In the genomic region with DNA sequence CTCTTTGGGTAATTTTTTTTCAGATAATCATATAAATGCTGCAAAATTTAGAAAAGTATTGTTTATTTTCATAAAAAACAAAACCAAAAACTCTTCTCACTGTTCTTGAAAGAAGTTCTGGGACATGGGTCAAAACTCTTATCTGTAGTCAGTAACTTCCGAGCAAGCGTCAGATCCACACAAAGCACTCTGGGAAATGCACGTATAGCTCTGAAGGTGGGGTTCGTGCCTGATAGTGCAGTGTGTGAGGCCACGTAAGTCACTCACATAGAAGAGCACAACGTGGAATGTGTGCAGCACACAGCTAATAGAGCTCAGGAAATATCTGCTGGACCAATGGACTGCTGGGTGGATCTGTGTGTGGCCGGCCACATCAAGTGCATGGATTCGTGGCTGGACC, we compare ENCODE assay signal across 16 mouse cellular contexts. TPM values are rescaled to one million over a fixed set of nuclear protein-coding genes. Genes with fewer than 3 reads are reported as not detected.
DNase-seq lines count a peak whose midpoint lies in the region; ATAC-seq and TF ChIP-seq lines count a peak whose summit lies in the region.
"Had no signal": no experiment of that assay in that cellular context is flagged by ENCODE, and none has a peak within 500 bp of the region (broad histone marks: within the 10 kb centered on the region; RNA-seq: fewer than 3 reads in every experiment).

No protein-coding gene starts in this region.

- H3K27ac ChIP-seq in heart, embryonic 13.5 days (replicated peaks), result peak overlapping the region; percentile 57
- H3K27ac ChIP-seq in heart, adult 2 months, result no peak overlapping the region
- peak overlapping the region; percentile 63 for H3K27ac ChIP-seq in kidney, embryonic 15.5 days
- H3K27ac ChIP-seq in MEL (ENCODE audit: control insufficient read depth, low read depth, low read length), result no peak overlapping the region
- peak overlapping the region; percentile 60; the same call in 1 of the 2 replicates for H3K27ac ChIP-seq in embryonic facial prominence, embryonic 15.5 days (replicated peaks)
- H3K27ac ChIP-seq: hindbrain, embryonic 14.5 days; liver, embryonic 15.5 days had no signal

- H3K9me3 ChIP-seq in heart, embryonic 13.5 days, result no peaks in the 10 kb centered on the region
- H3K9me3 ChIP-seq in kidney, embryonic 15.5 days (replicated peaks), result no peaks in the 10 kb centered on the region
- no peaks in the 10 kb centered on the region for H3K9me3 ChIP-seq in MEL (replicated peaks; ENCODE audit: insufficient read depth, low read length)
- H3K9me3 ChIP-seq in embryonic facial prominence, embryonic 15.5 days (replicated peaks), result no peaks in the 10 kb centered on the region
- H3K9me3 ChIP-seq: liver, embryonic 15.5 days had no signal

- H3K9ac ChIP-seq in heart, embryonic 13.5 days, result no peak overlapping the region
- no peak overlapping the region for H3K9ac ChIP-seq in heart, adult 2 months (ENCODE audit: low read depth, low read length)
- no peak overlapping the region for H3K9ac ChIP-seq in kidney, embryonic 15.5 days
- H3K9ac ChIP-seq in MEL (ENCODE audit: control insufficient read depth, low read depth, low read length, poor library complexity, severe bottlenecking), result peak overlapping the region; percentile 65
- H3K9ac ChIP-seq in embryonic facial prominence, embryonic 15.5 days, result no peak overlapping the region
- H3K9ac ChIP-seq: hindbrain, embryonic 14.5 days; liver, embryonic 15.5 days had no signal

- no peak for TF ChIP-seq EP300 in heart, adult 2 months (IDR thresholded peaks at IDR 0.05; ENCODE audit: insufficient read depth, low read depth, low read length)
- no peak for TF ChIP-seq EP300 in MEL (IDR thresholded peaks at IDR 0.05; ENCODE audit: low read depth in 1 of 2, low read length in 2 of 2)

- H3K27me3 ChIP-seq in heart, embryonic 13.5 days (replicated peaks), result no peaks in the 10 kb centered on the region
- no peaks in the 10 kb centered on the region for H3K27me3 ChIP-seq in heart, adult 2 months (ENCODE audit: control insufficient read depth, insufficient read depth, low read length)
- no peaks in the 10 kb centered on the region for H3K27me3 ChIP-seq in kidney, embryonic 15.5 days
- H3K27me3 ChIP-seq in MEL (ENCODE audit: control insufficient read depth in 1 of 2, insufficient read depth in 2 of 2, low read length in 2 of 2), result no peaks in the 10 kb centered on the region
- H3K27me3 ChIP-seq in embryonic facial prominence, embryonic 15.5 days, result no peaks in the 10 kb centered on the region
- H3K27me3 ChIP-seq: CH12.LX had no signal

- intact Hi-C loops in heart, adult 2 months (cut with DNase I), result loop anchor here (10.0 kb wide), 1 partner anchor 665 kb away; a partner anchor contains a TSS

- peaks cover 68% of the 10 kb centered on the region for H3K4me1 ChIP-seq in heart, embryonic 13.5 days
- H3K4me1 ChIP-seq in heart, adult 2 months (ENCODE audit: control insufficient read depth, insufficient read depth, low read length), result peaks cover 5% of the 10 kb centered on the region
- H3K4me1 ChIP-seq in kidney, embryonic 15.5 days, result peaks cover 47% of the 10 kb centered on the region
- H3K4me1 ChIP-seq in MEL (ENCODE audit: control insufficient read depth in 1 of 2, insufficient read depth in 2 of 2, low read length in 2 of 2), result peaks cover 0 to 2% of the 10 kb centered on the region in 2 experiments; a peak in 2 of 4 replicates
- H3K4me1 ChIP-seq in embryonic facial prominence, embryonic 15.5 days, result peaks cover 61% of the 10 kb centered on the region
- H3K4me1 ChIP-seq: liver, embryonic 15.5 days had no signal

- no peak for DNase-seq in heart, adult 2 months
- DNase-seq in kidney, postnatal 14 days, result no peak
- peak; percentile 65 for DNase-seq in MEL (ENCODE audit: low read depth, low spot score)
- no peak for DNase-seq in layer of hippocampus, adult 8-10 months (ENCODE audit: low spot score in 2 of 2)
- no peak for DNase-seq in urinary bladder, adult 2 months (ENCODE audit: low spot score)
- DNase-seq: cerebellum, adult 2 months; cerebellum, postnatal 36 days; kidney, adult 11 months; lung, postnatal 4 days had no signal

- no peaks in the 10 kb centered on the region for H3K79me2 ChIP-seq in heart, adult 2 months (replicated peaks; ENCODE audit: control insufficient read depth, insufficient read depth, low read length)
- H3K79me2 ChIP-seq in MEL (ENCODE audit: control insufficient read depth, insufficient read depth, low read length, poor library complexity), result no peaks in the 10 kb centered on the region

- WGBS in heart, embryonic 13.5 days, result 53% methylated on average over 8 of the region's 8 CpGs
- 45% methylated on average over 8 of the region's 8 CpGs for WGBS in heart, adult 2 months
- 80% methylated on average over 8 of the region's 8 CpGs for WGBS in kidney, embryonic 15.5 days
- WGBS in embryonic facial prominence, embryonic 15.5 days, result 73% methylated on average over 8 of the region's 8 CpGs

- H3K36me3 ChIP-seq in heart, embryonic 13.5 days, result 0 out of 2 replicates have a peak, but pooled peaks cover 2% of the 10 kb centered on the region
- H3K36me3 ChIP-seq in heart, adult 2 months (ENCODE audit: control insufficient read depth, insufficient read depth, low read length), result no peaks in the 10 kb centered on the region
- H3K36me3 ChIP-seq in kidney, embryonic 15.5 days, result peaks cover 8% of the 10 kb centered on the region
- no peaks in the 10 kb centered on the region; a peak in 1 of 4 replicates for H3K36me3 ChIP-seq in MEL (ENCODE audit: control insufficient read depth in 1 of 2, insufficient read depth in 2 of 2, low read length in 2 of 2)
- 0 out of 2 replicates have a peak, but pooled peaks cover 3% of the 10 kb centered on the region for H3K36me3 ChIP-seq in embryonic facial prominence, embryonic 15.5 days

- H3K4me3 ChIP-seq in heart, embryonic 13.5 days, result no peak overlapping the region
- H3K4me3 ChIP-seq in heart, adult 2 months, result no peak overlapping the region
- no peak overlapping the region for H3K4me3 ChIP-seq in kidney, embryonic 15.5 days (replicated peaks)
- H3K4me3 ChIP-seq in MEL (ENCODE audit: control insufficient read depth in 1 of 2, insufficient read depth in 1 of 2, low read depth in 2 of 2, low read length in 2 of 2), result peak overlapping the region; percentile 42 to 57
- no peak overlapping the region for H3K4me3 ChIP-seq in embryonic facial prominence, embryonic 15.5 days (replicated peaks)
- H3K4me3 ChIP-seq: liver, embryonic 15.5 days had no signal

- no peak for TF ChIP-seq POLR2A in heart, adult 2 months (IDR thresholded peaks at IDR 0.05; ENCODE audit: insufficient read depth, low read depth, low read length)
- peak in 1 of 2 experiments; percentile 59; a peak in 2 of 4 replicates for TF ChIP-seq POLR2A in MEL (IDR thresholded peaks at IDR 0.05; ENCODE audit: control insufficient read depth in 1 of 2, insufficient read depth in 1 of 2, low read depth in 1 of 2, low read length in 2 of 2, poor library complexity in 1 of 2)

- ATAC-seq in heart, embryonic 13.5 days (ENCODE audit: extremely low read depth, insufficient number of reproducible peaks, low FRiP score, low TSS enrichment), result no peak
- no peak for ATAC-seq in kidney, embryonic 15.5 days (replicated peaks; ENCODE audit: low FRiP score)
- ATAC-seq in embryonic facial prominence, embryonic 15.5 days (ENCODE audit: insufficient number of reproducible peaks, low FRiP score, low TSS enrichment, low read depth), result no peak
- ATAC-seq: forebrain, embryonic 16.5 days had no signal

- TF ChIP-seq RAD21 in MEL (IDR thresholded peaks at IDR 0.05; ENCODE audit: low read depth, low read length), result no peak

- no peak overlapping the region for H3K4me2 ChIP-seq in heart, embryonic 13.5 days
- no peak overlapping the region for H3K4me2 ChIP-seq in kidney, embryonic 15.5 days
- H3K4me2 ChIP-seq in embryonic facial prominence, embryonic 15.5 days (replicated peaks), result no peak overlapping the region
- H3K4me2 ChIP-seq: hindbrain, embryonic 14.5 days; liver, embryonic 15.5 days had no signal

- no peak for TF ChIP-seq CTCF in heart, adult 2 months (IDR thresholded peaks at IDR 0.05)
- TF ChIP-seq CTCF in MEL (IDR thresholded peaks at IDR 0.05 in 2 of 3, conservative IDR thresholded peaks at IDR 0.05 in 1 of 3; ENCODE audit: control insufficient read depth in 1 of 3, insufficient read depth in 1 of 3, low read depth in 2 of 3, low read length in 3 of 3, poor library complexity in 1 of 3, severe bottlenecking in 1 of 3), result no peak

TF ChIP-seq in MEL, 35 proteins besides CTCF, POLR2A, EP300 and RAD21 (continues in another document):
- TF ChIP-seq GATA1 (IDR thresholded peaks at IDR 0.05; ENCODE audit: low read depth, low read length), result peak; percentile 59
- TF ChIP-seq E2F4 (IDR thresholded peaks at IDR 0.05; ENCODE audit: borderline replicate concordance, low read depth, low read length), result no peak
- TF ChIP-seq USF1 (IDR thresholded peaks at IDR 0.05; ENCODE audit: low read depth, low read length), result no peak
- TF ChIP-seq MYC (IDR thresholded peaks at IDR 0.05; ENCODE audit: low read depth, low read length), result 0 out of 2 replicates have a peak, but pooled peaks have one; percentile 12
- TF ChIP-seq NRF1 (IDR thresholded peaks at IDR 0.05; ENCODE audit: insufficient read depth, low read depth, low read length, poor library complexity, severe bottlenecking), result no peak

RNA-seq across cellular contexts. Expression of a gene that starts 13.2 kb away (rescaled TPM):
- polyA plus RNA-seq in heart, embryonic 13.5 days (2015; fragmentation: Nextera tagmentation; extraction: Ambion mirVana), result 43.6 and 50.1 TPM in 2 replicates
- total RNA-seq in heart, adult 2 months (2021), result 10 to 100 TPM; 49.4 to 57.5 TPM
- polyA plus RNA-seq in heart, adult 2 months (2012; rRNA removed), result 7.3 and 9.9 TPM in 2 replicates
- polyA plus RNA-seq in kidney, embryonic 15.5 days (2015; fragmentation: Nextera tagmentation; extraction: Ambion mirVana), result 59.3 and 61.7 TPM in 2 replicates
- 8.8 and 9.6 TPM in 2 replicates for total RNA-seq in MEL (2012; rRNA removed)
- polyA plus RNA-seq in MEL (2012; ENCODE audit: insufficient read depth in 1 of 2, insufficient read length in 2 of 2, low read depth in 1 of 2, low replicate concordance in 2 of 2, missing spikeins in 1 of 2), result 10 to 100 TPM in 1 of 2 experiments, not detected in 1; 14.6 TPM
- 49.0 and 49.3 TPM in 2 replicates for polyA plus RNA-seq in embryonic facial prominence, embryonic 15.5 days (2015; fragmentation: Nextera tagmentation; extraction: Ambion mirVana)
- total RNA-seq in layer of hippocampus, adult 8-10 months (2022), result 10 to 100 TPM; 26.7 to 34.7 (median 31.2) TPM
- 29.3 and 33.9 TPM in 2 replicates for polyA plus RNA-seq in urinary bladder, adult 2 months (2012; rRNA removed)

RNA-seq across cellular contexts. Expression of a gene that starts 13.4 kb away (rescaled TPM):
- polyA plus RNA-seq in heart, embryonic 13.5 days (2015; fragmentation: Nextera tagmentation; extraction: Ambion mirVana), result 224 and 259 TPM in 2 replicates
- total RNA-seq in heart, adult 2 months (2021), result 100 to 1,000 TPM; 344 to 384 TPM
- 128 and 135 TPM in 2 replicates for polyA plus RNA-seq in heart, adult 2 months (2012; rRNA removed)
- 197 and 211 TPM in 2 replicates for polyA plus RNA-seq in kidney, embryonic 15.5 days (2015; fragmentation: Nextera tagmentation; extraction: Ambion mirVana)
- total RNA-seq in MEL (2012; rRNA removed), result 89.9 and 94.9 TPM in 2 replicates
- 100 to 1,000 TPM in 1 of 2 experiments, not detected in 1; 113 TPM for polyA plus RNA-seq in MEL (2012; ENCODE audit: insufficient read depth in 1 of 2, insufficient read length in 2 of 2, low read depth in 1 of 2, low replicate concordance in 2 of 2, missing spikeins in 1 of 2)
- 182 and 192 TPM in 2 replicates for polyA plus RNA-seq in embryonic facial prominence, embryonic 15.5 days (2015; fragmentation: Nextera tagmentation; extraction: Ambion mirVana)
- total RNA-seq in layer of hippocampus, adult 8-10 months (2022), result 100 to 1,000 TPM in 3 of 4 experiments, 10 to 100 TPM in 1; 93.1 to 131 (median 114) TPM
- 206 and 215 TPM in 2 replicates for polyA plus RNA-seq in urinary bladder, adult 2 months (2012; rRNA removed)

Comparison
In these comparisons a context has a peak if more than half of its experiments do, and no peak if none do; other contexts are left out.
1. H3K27ac ChIP-seq: peak in heart, embryonic 13.5 days (single experiment), kidney, embryonic 15.5 days (single experiment) and embryonic facial prominence, embryonic 15.5 days (single experiment); none in heart, adult 2 months (single experiment) and MEL (single experiment).
2. H3K4me3 ChIP-seq: peak in MEL (2 of 2); none in heart, embryonic 13.5 days (single experiment), heart, adult 2 months (single experiment), kidney, embryonic 15.5 days (single experiment) and embryonic facial prominence, embryonic 15.5 days (single experiment).